Mouse (Mus musculus): Measurements from ENCODE around the gene Syngap1.

GRCm38 (mm10) chr17:26941841-26942570 is 953 bp downstream of the Syngap1 start:
- no peak for TF ChIP-seq POLR2A (IDR thresholded peaks at IDR 0.05; ENCODE audit: borderline replicate concordance, control insufficient read depth, low read depth, low read length)
- no peak for TF ChIP-seq CTCF (IDR thresholded peaks at IDR 0.05; ENCODE audit: control insufficient read depth, insufficient read depth, low read length)
